Mouse (Mus musculus) intestine, postnatal 0 days (tissue): ENCODE results near the gene Prrx2. TPM values are rescaled to one million over a fixed set of nuclear protein-coding genes. Genes with fewer than 3 reads are reported as not detected.
A peak's percentile ranks its signal among the peaks of the same experiment; 100 is the strongest.

ENCODE experiments used
- ATAC-seq: fragments of 200-750 bp; cut with Nextera tagmentation; 2 replicates; pipeline ENCODE4 v1.8.0; 2017; ENCODE audit warnings: mild to moderate bottlenecking, moderate TSS enrichment, moderate library complexity
- H3K27ac ChIP-seq: fragments of 300-500 bp; sonication (generic); 2 replicates; pipeline ENCODE4 v1.5.1; 2014; ENCODE audit warnings: mild to moderate bottlenecking, low read depth, low read length, moderate library complexity
- H3K27me3 ChIP-seq: fragments of 300-500 bp; sonication (generic); replicated peaks from 2 replicates; pipeline ENCODE4 v1.6.1; 2014; ENCODE audit warnings: low read length, mixed read lengths; ENCODE audit not compliant: control insufficient read depth, insufficient read depth
- H3K36me3 ChIP-seq: fragments of 300-500 bp; sonication (generic); 2 replicates; pipeline ENCODE4 v1.6.1; 2014; ENCODE audit warnings: mild to moderate bottlenecking, moderate library complexity; ENCODE audit not compliant: control insufficient read depth, insufficient read depth
- H3K4me1 ChIP-seq: fragments of 300-500 bp; sonication (generic); replicated peaks from 2 replicates; pipeline ENCODE4 v1.6.1; 2014; ENCODE audit warnings: antibody characterized with exemption, low read length, mixed read lengths; ENCODE audit not compliant: control insufficient read depth, insufficient read depth
- H3K4me2 ChIP-seq: fragments of 300-500 bp; sonication (generic); replicated peaks from 2 replicates; pipeline ENCODE4 v1.6.1; 2014; ENCODE audit warnings: low read depth, mild to moderate bottlenecking, moderate library complexity
- H3K4me3 ChIP-seq: fragments of 300-500 bp; sonication (generic); 2 replicates; pipeline ENCODE4 v1.5.1; 2014; ENCODE audit warnings: low read depth, low read length
- H3K9ac ChIP-seq: fragments of 300-500 bp; sonication (generic); 2 replicates; pipeline ENCODE4 v1.6.1; 2014; ENCODE audit warnings: mild to moderate bottlenecking, low read depth, low read length
- H3K9me3 ChIP-seq: fragments of 300-500 bp; sonication (generic); 2 replicates; pipeline ENCODE4 v1.6.1; 2016; ENCODE audit warnings: mixed run types; ENCODE audit not compliant: control insufficient read depth
- CTCF ChIP-seq: sonication (generic); IDR thresholded peaks from 2 replicates; pipeline ENCODE4 v1.5.1; 2016; ENCODE audit warnings: low read depth, mild to moderate bottlenecking, control low read depth, antibody characterized with exemption, moderate library complexity
- WGBS: fragments of 180-500 bp; shearing (Covaris S2); extraction: QIAGEN DNeasy Blood & Tissue Kit; methylation state at CpG from one replicate; pipeline ENCODE4 v1.1.7; 2014; 5-methylcytosine and 5-hydroxymethylcytosine counted together
- polyA plus RNA-seq: library from polyadenylated mRNA; unstranded; fragments of >200 nt; fragmentation: Nextera tagmentation; extraction: Ambion mirVana; gene quantifications from 2 replicates; pipeline ENCODE4 v1.2.1, GENCODE M21; 2015

The Prrx2 gene
- polyA plus RNA-seq, 1 experiment from 2014 or later, result 0.74 TPM

DNA sequence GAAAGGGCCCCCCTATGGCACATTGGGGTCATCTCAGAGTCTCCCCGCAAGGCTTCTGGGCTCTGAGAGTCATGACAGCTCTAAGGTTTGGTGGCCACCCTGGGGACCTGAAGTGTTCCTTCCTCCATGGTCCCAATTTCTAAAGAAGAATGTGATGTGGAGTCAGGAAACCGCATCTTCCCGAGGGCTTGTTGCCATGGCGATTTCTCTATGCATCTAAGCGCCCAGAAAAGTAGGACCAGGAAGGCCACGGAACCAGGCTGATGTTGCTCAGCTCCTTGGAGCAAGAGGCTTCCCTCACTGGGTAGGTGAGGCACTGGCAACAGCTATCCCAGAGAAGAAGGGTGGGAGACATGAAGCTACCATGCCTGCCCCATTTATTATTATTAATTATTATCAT, 22.3 kb downstream of the Prrx2 start:
- ATAC-seq, result no peak
- Histone ChIP-seq H3K4me3 (no peak overlapping the region), H3K4me1 (no peaks in the 10 kb centered on the region), H3K9ac (no peak overlapping the region), H3K27ac (no peak overlapping the region), H3K9me3 (no peaks in the 10 kb centered on the region), H3K4me2 (no peak overlapping the region), H3K27me3 (0 out of 2 replicates have a peak, but pooled peaks cover 3% of the 10 kb centered on the region), H3K36me3 (no peaks in the 10 kb centered on the region)
- no peak for TF ChIP-seq CTCF
- WGBS, result 77% methylated on average over 6 of the region's 6 CpGs

DNA sequence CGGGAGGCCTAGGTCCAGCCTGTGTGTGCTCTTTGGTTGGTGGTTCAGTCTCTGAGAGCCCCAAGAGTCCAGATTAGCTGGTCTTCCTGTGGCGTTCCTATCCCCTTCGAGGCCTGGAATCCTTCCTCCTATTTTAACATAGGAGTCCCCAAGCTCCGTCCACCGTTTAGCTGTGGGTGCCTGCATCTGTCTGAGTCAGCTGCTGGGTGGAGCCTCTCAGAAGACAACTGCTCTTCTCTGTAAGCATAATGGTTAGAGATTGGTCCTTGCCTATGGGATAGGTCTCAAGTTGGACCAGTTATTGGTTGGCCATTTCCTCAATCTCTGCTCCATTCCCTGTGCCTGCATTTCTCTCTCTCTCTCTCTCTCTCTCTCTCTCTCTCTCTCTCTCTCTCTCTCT, 25.0 kb downstream of the Prrx2 start:
- WGBS, result 69% methylated on average over 5 of the region's 5 CpGs
- Histone ChIP-seq H3K36me3 (no peaks in the 10 kb centered on the region), H3K9me3 (no peaks in the 10 kb centered on the region), H3K4me2 (no peak overlapping the region), H3K4me3 (no peak overlapping the region), H3K27ac (no peak overlapping the region), H3K9ac (no peak overlapping the region), H3K4me1 (no peaks in the 10 kb centered on the region), H3K27me3 (peaks cover 16% of the 10 kb centered on the region; the same call in 1 of the 2 replicates)
- ATAC-seq, result no peak
- no peak for TF ChIP-seq CTCF

GRCm38 (mm10) chr2:30862081-30862480, 27.3 kb downstream of the Prrx2 start:
- ATAC-seq, result no peak
- H3K4me2 ChIP-seq, result no peak overlapping the region
- no peak for TF ChIP-seq CTCF
- H3K27me3 ChIP-seq, result peaks cover 16% of the 10 kb centered on the region; the same call in 1 of the 2 replicates
- H3K4me3 ChIP-seq, result no peak overlapping the region
- no peak overlapping the region for H3K9ac ChIP-seq
- H3K36me3 ChIP-seq, result no peaks in the 10 kb centered on the region
- H3K4me1 ChIP-seq, result 0 out of 2 replicates have a peak, but pooled peaks cover 2% of the 10 kb centered on the region
- no peak overlapping the region for H3K27ac ChIP-seq
- 60% methylated on average over 4 of the region's 4 CpGs for WGBS
- H3K9me3 ChIP-seq, result no peaks in the 10 kb centered on the region

- Histone ChIP-seq H3K9ac (no peak overlapping the region), H3K4me2 (no peak overlapping the region), H3K27me3 (peaks cover 16% of the 10 kb centered on the region; the same call in 1 of the 2 replicates), H3K4me3 (no peak overlapping the region), H3K27ac (no peak overlapping the region), H3K36me3 (no peaks in the 10 kb centered on the region), H3K4me1 (0 out of 2 replicates have a peak, but pooled peaks cover 2% of the 10 kb centered on the region), H3K9me3 (no peaks in the 10 kb centered on the region)
- 72% methylated on average over 9 of the region's 9 CpGs for WGBS
- ATAC-seq, result no peak
- TF ChIP-seq CTCF, result no peak
These were observed 28.8 kb downstream of the Prrx2 start for GRCm38 (mm10) chr2:30863574-30863973.

DNA sequence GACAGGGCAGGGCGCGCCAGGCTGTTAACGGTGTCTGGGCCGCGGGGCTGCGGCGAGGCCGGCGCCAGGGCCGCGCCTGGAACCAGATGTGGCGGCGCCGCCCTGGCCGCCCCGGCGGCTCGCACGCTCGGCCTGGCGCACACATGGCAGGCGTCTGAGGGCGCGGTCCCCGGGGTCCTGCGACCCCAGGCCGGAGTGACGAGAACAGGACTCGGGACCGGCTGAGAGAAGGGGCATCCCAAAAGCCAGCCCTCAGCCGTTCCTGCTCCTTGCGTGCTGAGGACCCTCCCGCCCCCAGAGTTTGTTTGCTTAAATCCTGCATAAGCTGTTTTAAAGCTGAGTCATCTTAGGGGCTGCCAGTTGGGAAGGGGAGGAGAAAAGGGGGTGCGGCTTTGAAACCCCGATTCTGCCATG, 30.2 kb downstream of the Prrx2 start:
- Histone ChIP-seq H3K9me3 (no peaks in the 10 kb centered on the region), H3K4me1 (0 out of 2 replicates have a peak, but pooled peaks cover 2% of the 10 kb centered on the region), H3K9ac (peak overlapping the region; percentile 37), H3K4me2 (peak overlapping the region; percentile 58), H3K4me3 (peak overlapping the region; percentile 26), H3K27ac (no peak overlapping the region), H3K27me3 (peaks cover 16% of the 10 kb centered on the region; the same call in 1 of the 2 replicates), H3K36me3 (no peaks in the 10 kb centered on the region)
- peak; percentile 16; the same call in 1 of the 2 replicates for ATAC-seq
- no peak for TF ChIP-seq CTCF
- under 1% methylated on average over 35 of the region's 35 CpGs for whole genome bisulfite sequencing

DNA sequence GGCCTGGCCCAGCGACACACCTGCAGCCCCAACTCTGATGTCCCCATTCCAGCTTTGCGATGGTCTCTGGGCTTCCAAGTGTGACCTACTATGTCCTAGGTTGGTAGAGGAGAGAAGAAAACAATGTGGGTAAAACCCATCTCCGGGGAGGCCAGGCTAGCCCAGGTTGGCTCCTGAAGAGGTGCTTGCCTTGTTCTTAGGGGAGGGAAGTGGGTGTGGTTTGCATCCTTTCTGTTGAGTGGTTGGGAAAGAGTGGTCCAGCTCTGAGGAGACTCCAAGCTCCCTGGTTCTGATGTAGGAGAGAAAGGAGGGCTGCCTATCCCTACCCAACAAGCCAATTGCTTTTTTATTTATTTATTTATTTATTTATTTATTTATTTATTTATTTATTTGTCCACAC, 30.7 kb downstream of the Prrx2 start:
- no peaks in the 10 kb centered on the region for H3K9me3 ChIP-seq
- H3K4me3 ChIP-seq, result no peak overlapping the region
- H3K4me1 ChIP-seq, result 0 out of 2 replicates have a peak, but pooled peaks cover 2% of the 10 kb centered on the region
- no peaks in the 10 kb centered on the region for H3K36me3 ChIP-seq
- TF ChIP-seq CTCF, result no peak
- peaks cover 16% of the 10 kb centered on the region; the same call in 1 of the 2 replicates for H3K27me3 ChIP-seq
- no peak overlapping the region for H3K27ac ChIP-seq
- WGBS, result 52% methylated on average over 3 of the region's 3 CpGs
- H3K9ac ChIP-seq, result 0 out of 2 replicates have a peak overlapping the region, but pooled peaks have one; percentile 37
- H3K4me2 ChIP-seq, result peak overlapping the region; percentile 58; the same call in 1 of the 2 replicates
- ATAC-seq, result no peak
